Mouse (Mus musculus): ENCODE data around the gene Olfr1132. TPM values are rescaled to one million over a fixed set of nuclear protein-coding genes. Genes with fewer than 3 reads are reported as not detected.

Olfr1132 gene
- polyA plus RNA-seq (2012; rRNA removed) (not detected in 2 replicates), polyA plus RNA-seq (2014; fragmentation: Nextera tagmentation; extraction: Ambion mirVana) (not detected in 2 replicates)

DNA sequence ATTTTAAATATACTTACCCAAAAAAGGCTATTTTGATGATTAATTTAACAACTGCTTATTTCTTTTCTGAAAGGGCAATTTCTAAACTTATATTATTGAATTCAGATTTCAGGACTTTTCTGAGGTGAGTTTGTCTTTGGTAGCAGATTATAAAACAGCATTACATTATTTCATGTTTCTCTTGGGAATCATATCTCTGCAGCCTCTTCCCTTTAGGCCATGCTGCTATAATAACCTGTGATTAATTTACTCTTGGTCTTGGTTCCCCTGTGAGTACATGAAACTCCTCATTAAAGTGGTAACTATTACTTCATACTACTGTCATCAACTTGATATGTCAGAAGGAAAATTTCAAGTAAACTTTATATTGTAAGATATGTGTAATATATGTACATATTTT, at the start of gene Olfr1132:
Olfr1132 (minus strand) TSS at position 101 of the 400 bp plus-strand sequence.
- Histone ChIP-seq H3K9me3 (ENCODE audit: control insufficient read depth, low read length) (no peaks in the 10 kb centered on the region), H3K4me3 (ENCODE audit: insufficient read depth in 1 of 2, low read depth in 2 of 2, low read length in 2 of 2) (no peak within 1 kb of the TSS), H3K9ac (replicated peaks) (no peak within 1 kb of the TSS), H3K4me2 (ENCODE audit: low read depth) (no peak within 1 kb of the TSS), H3K4me1 (replicated peaks; ENCODE audit: control insufficient read depth in 2 of 2, insufficient read depth in 2 of 2, low read length in 1 of 2) (no peaks in the 10 kb centered on the region), H3K27me3 (ENCODE audit: control insufficient read depth, insufficient read depth, low read length) (no peaks in the 10 kb centered on the region), H3K36me3 (replicated peaks; ENCODE audit: control insufficient read depth, insufficient read depth, low read depth) (no peaks in the 10 kb centered on the region), H3K27ac (no peak within 1 kb of the TSS)
- no peak for DNase-seq (ENCODE audit: low read depth in 3 of 3, low spot score in 3 of 3)
- TF ChIP-seq EP300 (IDR thresholded peaks at IDR 0.05; ENCODE audit: low read depth): no peak
- TF ChIP-seq CTCF (IDR thresholded peaks at IDR 0.05; ENCODE audit: low read depth): no peak
- no peak for ATAC-seq (ENCODE audit: insufficient read depth)

DNA sequence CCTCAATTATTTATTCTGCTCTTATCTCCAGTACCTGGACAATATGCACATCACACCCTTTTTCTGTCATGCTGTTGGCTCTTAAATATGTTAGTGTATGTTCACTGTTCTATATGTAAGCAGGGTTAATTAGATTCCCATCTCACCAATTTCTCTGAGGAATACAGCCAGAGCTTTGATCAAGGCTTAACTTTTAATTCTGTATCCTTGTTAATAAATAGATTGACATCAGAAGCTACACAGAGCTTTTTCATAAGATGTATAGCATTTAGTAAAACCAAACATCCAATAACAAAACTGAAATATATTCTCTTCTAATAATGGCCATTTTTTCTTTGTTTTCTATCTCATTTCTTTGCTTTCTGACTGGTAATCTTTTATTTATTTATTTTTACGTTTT, 36.2 kb upstream of the Olfr1132 start, which contains the start of gene Olfr1135:
Olfr1135 (minus strand) TSS at position 101 of the 400 bp plus-strand sequence.
- Histone ChIP-seq H3K9ac (replicated peaks) (no peak within 1 kb of the TSS), H3K36me3 (replicated peaks; ENCODE audit: control insufficient read depth, insufficient read depth, low read depth) (no peaks in the 10 kb centered on the region), H3K4me1 (replicated peaks; ENCODE audit: control insufficient read depth in 2 of 2, insufficient read depth in 2 of 2, low read length in 1 of 2) (no peaks in the 10 kb centered on the region), H3K4me2 (ENCODE audit: low read depth) (no peak within 1 kb of the TSS), H3K27ac (no peak within 1 kb of the TSS), H3K4me3 (ENCODE audit: insufficient read depth in 1 of 2, low read depth in 2 of 2, low read length in 2 of 2) (no peak within 1 kb of the TSS), H3K9me3 (ENCODE audit: control insufficient read depth, low read length) (no peaks in the 10 kb centered on the region), H3K27me3 (ENCODE audit: control insufficient read depth, insufficient read depth, low read length) (no peaks in the 10 kb centered on the region)
- no peak for DNase-seq (ENCODE audit: low read depth in 3 of 3, low spot score in 3 of 3)
- WGBS (ENCODE audit: insufficient replicate concordance): 5% methylated on average over 1 of the region's 1 CpGs
- ATAC-seq (ENCODE audit: insufficient read depth): no peak
- no peak for TF ChIP-seq CTCF (IDR thresholded peaks at IDR 0.05; ENCODE audit: low read depth)
- no peak for TF ChIP-seq EP300 (IDR thresholded peaks at IDR 0.05; ENCODE audit: low read depth)

DNA sequence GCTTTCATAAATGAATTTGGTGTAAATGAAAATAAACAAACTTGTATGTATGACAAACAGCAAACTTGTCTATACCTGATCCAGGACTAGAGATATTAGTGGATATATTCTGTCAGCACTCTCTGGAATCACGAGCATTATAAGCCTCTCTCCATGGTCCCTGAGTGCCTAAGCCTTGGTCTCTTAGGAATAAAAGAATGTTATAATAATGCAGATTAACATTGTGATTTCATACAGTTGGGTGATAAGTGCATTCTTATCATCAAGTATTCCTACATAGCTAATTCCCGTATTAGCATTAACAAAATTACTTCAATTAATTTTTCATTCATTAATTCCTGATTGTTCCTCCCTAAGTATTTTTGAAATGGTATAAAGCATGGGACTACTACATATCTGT, 21.0 kb upstream of the Olfr1132 start, which contains the start of gene Olfr1134:
Olfr1134 (minus strand) TSS at position 101 of the 400 bp plus-strand sequence.
- no peak for DNase-seq (ENCODE audit: low read depth in 3 of 3, low spot score in 3 of 3)
- ATAC-seq (ENCODE audit: insufficient read depth): no peak
- no peaks in the 10 kb centered on the region for H3K9me3 ChIP-seq (ENCODE audit: control insufficient read depth, low read length)
- TF ChIP-seq EP300 (IDR thresholded peaks at IDR 0.05; ENCODE audit: low read depth) (no peak), CTCF (IDR thresholded peaks at IDR 0.05; ENCODE audit: low read depth) (no peak)
- no peak within 1 kb of the TSS for H3K4me2 ChIP-seq (ENCODE audit: low read depth)
- H3K4me1 ChIP-seq (replicated peaks; ENCODE audit: control insufficient read depth in 2 of 2, insufficient read depth in 2 of 2, low read length in 1 of 2): no peaks in the 10 kb centered on the region
- no peaks in the 10 kb centered on the region for H3K27me3 ChIP-seq (ENCODE audit: control insufficient read depth, insufficient read depth, low read length)
- H3K9ac ChIP-seq (replicated peaks): no peak within 1 kb of the TSS
- WGBS (ENCODE audit: insufficient replicate concordance): 46% methylated on average over 2 of the region's 2 CpGs
- no peak within 1 kb of the TSS for H3K27ac ChIP-seq
- no peak within 1 kb of the TSS for H3K4me3 ChIP-seq (ENCODE audit: insufficient read depth in 1 of 2, low read depth in 2 of 2, low read length in 2 of 2)
- no peaks in the 10 kb centered on the region for H3K36me3 ChIP-seq (replicated peaks; ENCODE audit: control insufficient read depth, insufficient read depth, low read depth)

DNA sequence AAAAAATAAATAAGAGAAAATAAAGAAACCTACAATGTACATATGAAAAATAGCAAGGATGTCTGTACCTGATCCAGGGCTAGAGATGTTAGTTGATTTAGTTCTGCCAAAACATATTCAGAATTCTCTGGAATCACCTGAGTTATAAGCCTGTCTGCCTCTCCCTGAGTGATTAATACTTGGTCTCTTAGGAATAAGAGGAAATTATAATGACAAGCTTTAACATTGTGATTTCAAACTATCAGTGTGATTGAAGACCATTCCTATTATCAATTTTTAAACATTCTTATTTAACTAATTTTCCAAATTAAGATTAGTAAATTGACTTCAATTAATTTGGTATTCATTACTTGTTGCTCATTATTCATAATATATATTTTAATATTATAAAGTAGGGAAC, 9.9 kb upstream of the Olfr1132 start, which contains the start of gene Olfr1133:
Olfr1133 (minus strand) TSS at position 101 of the 400 bp plus-strand sequence.
- TF ChIP-seq CTCF (IDR thresholded peaks at IDR 0.05; ENCODE audit: low read depth) (no peak), EP300 (IDR thresholded peaks at IDR 0.05; ENCODE audit: low read depth) (no peak)
- no peaks in the 10 kb centered on the region for H3K27me3 ChIP-seq (ENCODE audit: control insufficient read depth, insufficient read depth, low read length)
- no peak for ATAC-seq (ENCODE audit: insufficient read depth)
- no peak within 1 kb of the TSS for H3K27ac ChIP-seq
- no peak within 1 kb of the TSS for H3K4me2 ChIP-seq (ENCODE audit: low read depth)
- no peaks in the 10 kb centered on the region for H3K9me3 ChIP-seq (ENCODE audit: control insufficient read depth, low read length)
- H3K4me1 ChIP-seq (replicated peaks; ENCODE audit: control insufficient read depth in 2 of 2, insufficient read depth in 2 of 2, low read length in 1 of 2): no peaks in the 10 kb centered on the region
- H3K36me3 ChIP-seq (replicated peaks; ENCODE audit: control insufficient read depth, insufficient read depth, low read depth): no peaks in the 10 kb centered on the region
- H3K4me3 ChIP-seq (ENCODE audit: insufficient read depth in 1 of 2, low read depth in 2 of 2, low read length in 2 of 2): no peak within 1 kb of the TSS
- no peak for DNase-seq (ENCODE audit: low read depth in 3 of 3, low spot score in 3 of 3)
- no peak within 1 kb of the TSS for H3K9ac ChIP-seq (replicated peaks)

DNA sequence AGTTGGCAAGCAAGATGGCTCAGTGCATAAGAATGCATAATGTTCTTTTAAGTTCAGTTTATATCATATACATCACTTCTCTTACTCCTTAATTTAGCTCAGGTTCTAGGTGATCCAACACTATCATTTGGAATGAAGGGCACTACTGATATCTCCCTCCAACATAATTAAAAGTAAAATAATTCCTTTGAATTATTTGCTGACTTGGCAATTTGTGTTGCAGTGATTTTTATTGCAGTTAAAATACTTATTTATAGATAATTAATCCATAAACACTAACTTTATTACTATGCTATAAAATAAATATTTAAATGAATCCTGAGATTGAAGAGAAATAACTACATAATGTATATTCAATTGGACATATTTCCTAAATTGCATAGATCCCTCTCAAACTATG, 5.1 kb upstream of the Olfr1132 start:
- no peak overlapping the region for H3K4me3 ChIP-seq (ENCODE audit: insufficient read depth in 1 of 2, low read depth in 2 of 2, low read length in 2 of 2)
- TF ChIP-seq EP300 (IDR thresholded peaks at IDR 0.05; ENCODE audit: low read depth) (no peak), CTCF (IDR thresholded peaks at IDR 0.05; ENCODE audit: low read depth) (no peak)
- H3K4me1 ChIP-seq (replicated peaks; ENCODE audit: control insufficient read depth in 2 of 2, insufficient read depth in 2 of 2, low read length in 1 of 2): no peaks in the 10 kb centered on the region
- DNase-seq (ENCODE audit: low read depth in 3 of 3, low spot score in 3 of 3) (no peak), ATAC-seq (ENCODE audit: insufficient read depth) (no peak)
- H3K9ac ChIP-seq (replicated peaks): no peak overlapping the region
- H3K27me3 ChIP-seq (ENCODE audit: control insufficient read depth, insufficient read depth, low read length): no peaks in the 10 kb centered on the region
- H3K9me3 ChIP-seq (ENCODE audit: control insufficient read depth, low read length): no peaks in the 10 kb centered on the region
- H3K36me3 ChIP-seq (replicated peaks; ENCODE audit: control insufficient read depth, insufficient read depth, low read depth): no peaks in the 10 kb centered on the region
- no peak overlapping the region for H3K27ac ChIP-seq
- no peak overlapping the region for H3K4me2 ChIP-seq (ENCODE audit: low read depth)

Data from liver, embryonic 14.5 days (tissue).